Mouse (Mus musculus): ENCODE results near the gene Trim43b. TPM values are rescaled to one million over a fixed set of nuclear protein-coding genes. Genes with fewer than 3 reads are reported as not detected.

The Trim43b gene
- polyA plus RNA-seq (2017; shearing (Covaris generic)) = not detected

DNA sequence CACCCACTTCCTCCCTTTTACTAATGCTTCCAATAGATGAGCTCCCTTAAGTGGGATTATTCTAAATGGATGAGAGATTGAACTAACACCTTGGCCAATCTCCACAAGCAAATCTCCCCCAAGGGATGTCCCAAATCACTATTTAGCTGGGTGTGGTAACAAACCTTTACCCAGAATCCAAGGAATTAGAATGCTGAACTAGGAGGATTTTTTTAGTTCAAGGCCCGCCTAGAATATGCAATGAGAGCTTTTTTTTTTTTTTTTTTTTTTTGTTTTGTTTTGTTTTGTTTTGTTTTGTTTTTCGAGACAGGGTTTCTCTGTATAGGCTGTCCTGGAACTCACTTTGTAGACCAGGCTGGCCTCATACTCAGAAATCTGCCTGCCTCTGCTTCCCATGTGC, at the start of gene Trim43b:
Trim43b (minus strand) TSS at position 101 of the 400 bp plus-strand sequence.

Other genes with a start within 250 kb of the Trim43b start
- not detected for gene Bcl2a1a, start 135.9 kb downstream of the Trim43b start, polyA plus RNA-seq (2017; shearing (Covaris generic))
- gene Bcl2a1b, start 106.4 kb upstream of the Trim43b start, polyA plus RNA-seq (2017; shearing (Covaris generic)) = 1,089 TPM
- gene Gm29094, start 106.5 kb upstream of the Trim43b start, polyA plus RNA-seq (2017; shearing (Covaris generic)) = 55.3 TPM
- gene Mthfs, start 117.8 kb upstream of the Trim43b start, polyA plus RNA-seq (2017; shearing (Covaris generic)) = 70.5 TPM